ENCODE assay signal across 22 mouse cellular contexts in genomic region chr10:84926885-84927284, GRCm38 (mm10).
"Had no signal": no experiment of that assay in that cellular context is flagged by ENCODE, and none has a peak within 500 bp of the region (broad histone marks: within the 10 kb centered on the region; RNA-seq: fewer than 3 reads in every experiment).

No protein-coding gene starts in this region.

- DNase-seq: kidney, adult 18-20 months; kidney, postnatal 10 days; layer of hippocampus, adult 9-11 months; lung, adult 18-20 months; lung, postnatal 10 days; lung, postnatal 36 days; retina, postnatal 1 day; right cerebral cortex, postnatal 25 days; spleen, adult 18-20 months; thymus, postnatal 25 days had no signal

- H3K36me3 ChIP-seq: stomach, embryonic 15.5 days had no signal

- H3K4me3 ChIP-seq: kidney, embryonic 15.5 days; layer of hippocampus, adult 2 months; liver, embryonic 12.5 days; liver, embryonic 15.5 days; lung, embryonic 15.5 days; megakaryocyte, embryonic 14.5 days; midbrain, embryonic 10.5 days; midbrain, embryonic 13.5 days; myocyte; neural tube, embryonic 13.5 days; stomach, embryonic 15.5 days had no signal

- H3K27me3 ChIP-seq: kidney, embryonic 15.5 days; liver, embryonic 12.5 days; liver, embryonic 15.5 days; lung, embryonic 15.5 days; megakaryocyte, embryonic 14.5 days; midbrain, embryonic 13.5 days; neural tube, embryonic 13.5 days; stomach, embryonic 15.5 days had no signal

- H3K9ac ChIP-seq: kidney, embryonic 15.5 days; liver, embryonic 12.5 days; liver, embryonic 15.5 days; lung, embryonic 15.5 days; midbrain, embryonic 13.5 days; neural tube, embryonic 13.5 days; stomach, embryonic 15.5 days had no signal

- H3K27ac ChIP-seq: kidney, embryonic 15.5 days; layer of hippocampus, adult 2 months; liver, embryonic 12.5 days; liver, embryonic 15.5 days; lung, embryonic 15.5 days; midbrain, embryonic 10.5 days; midbrain, embryonic 13.5 days; neural tube, embryonic 13.5 days; stomach, embryonic 15.5 days had no signal

- ATAC-seq: liver, embryonic 12.5 days; midbrain, embryonic 13.5 days; midbrain, embryonic 16.5 days had no signal
